Mouse (Mus musculus) forebrain, embryonic 13.5 days (tissue): ENCODE measurements around the gene Onecut1. TPM values are rescaled to one million over a fixed set of nuclear protein-coding genes. Genes with fewer than 3 reads are reported as not detected.
A peak's percentile ranks its signal among the peaks of the same experiment; 100 is the strongest.

Source experiments
- ATAC-seq: fragments of 200-750 bp; cut with Nextera tagmentation; 2 replicates; pipeline ENCODE4 v1.8.0; 2017
- H3K27ac ChIP-seq: fragments of 300-500 bp; sonication (generic); 2 replicates; pipeline ENCODE4 v1.5.1; 2015; ENCODE audit warnings: inconsistent platforms, mild to moderate bottlenecking, moderate library complexity
- H3K27me3 ChIP-seq: fragments of 300-500 bp; sonication (generic); 2 replicates; pipeline ENCODE4 v1.6.1; 2015; ENCODE audit warnings: mild to moderate bottlenecking, inconsistent platforms
- H3K36me3 ChIP-seq: fragments of 300-500 bp; sonication (generic); 2 replicates; pipeline ENCODE4 v1.6.1; 2015; ENCODE audit warnings: mild to moderate bottlenecking, inconsistent platforms; ENCODE audit not compliant: poor library complexity, severe bottlenecking
- H3K4me1 ChIP-seq: fragments of 300-500 bp; sonication (generic); 2 replicates; pipeline ENCODE4 v1.6.1; 2015; ENCODE audit warnings: inconsistent platforms
- H3K4me2 ChIP-seq: fragments of 300-500 bp; sonication (generic); 2 replicates; pipeline ENCODE4 v1.6.1; 2015; ENCODE audit warnings: inconsistent platforms, mild to moderate bottlenecking, moderate library complexity
- H3K4me3 ChIP-seq: fragments of 300-500 bp; sonication (generic); 2 replicates; pipeline ENCODE4 v1.5.1; 2015; ENCODE audit warnings: mild to moderate bottlenecking, inconsistent platforms
- H3K9ac ChIP-seq: fragments of 300-500 bp; sonication (generic); 2 replicates; pipeline ENCODE4 v1.6.1; 2015; ENCODE audit warnings: mild to moderate bottlenecking, inconsistent platforms
- H3K9me3 ChIP-seq: fragments of 300-500 bp; sonication (generic); replicated peaks from 2 replicates; pipeline ENCODE4 v1.6.1; 2016; ENCODE audit warnings: inconsistent platforms
- WGBS: fragments of 180-500 bp; shearing (Covaris S2); methylation state at CpG from one replicate; pipeline ENCODE4 v1.1.7; 2015; 5-methylcytosine and 5-hydroxymethylcytosine counted together
- polyA plus RNA-seq: library from polyadenylated mRNA; unstranded; fragments of >200 nt; fragmentation: Nextera tagmentation; extraction: Ambion mirVana; gene quantifications from 2 replicates; pipeline ENCODE4 v1.2.1, GENCODE M21; 2015

Onecut1 gene
- polyA plus RNA-seq, 1 experiment from 2014 or later = 1.2 TPM

GRCm38 (mm10) chr9:74863655-74864443 is 2.1 kb downstream of the Onecut1 start:
- no peak for ATAC-seq
- Histone ChIP-seq H3K9ac (peak overlapping the region; percentile 34), H3K27me3 (peaks cover 100% of the 10 kb centered on the region), H3K27ac (0 out of 2 replicates have a peak overlapping the region, but pooled peaks have one; percentile 15), H3K36me3 (no peaks in the 10 kb centered on the region), H3K4me1 (peaks cover 55% of the 10 kb centered on the region), H3K4me3 (peak overlapping the region; percentile 50), H3K4me2 (peak overlapping the region; percentile 95), H3K9me3 (no peaks in the 10 kb centered on the region)
- under 1% methylated on average over 36 of the region's 36 CpGs for WGBS

GRCm38 (mm10) chr9:74864471-74864870 is 2.8 kb downstream of the Onecut1 start:
- Histone ChIP-seq H3K9me3 (no peaks in the 10 kb centered on the region), H3K27ac (no peak overlapping the region), H3K4me1 (peaks cover 55% of the 10 kb centered on the region), H3K36me3 (no peaks in the 10 kb centered on the region), H3K4me2 (peak overlapping the region; percentile 95; the same call in 1 of the 2 replicates), H3K27me3 (peaks cover 100% of the 10 kb centered on the region), H3K9ac (no peak overlapping the region), H3K4me3 (peak overlapping the region; percentile 50)
- no peak for ATAC-seq
- WGBS = under 1% methylated on average over 14 of the region's 14 CpGs

- ATAC-seq = no peak
- peak overlapping the region; percentile 17; the same call in 1 of the 2 replicates for H3K4me3 ChIP-seq
- H3K27me3 ChIP-seq = peaks cover 97% of the 10 kb centered on the region
- WGBS = 3% methylated on average over 27 of the region's 27 CpGs
- no peak overlapping the region for H3K9ac ChIP-seq
- H3K4me2 ChIP-seq = peak overlapping the region; percentile 32
- H3K4me1 ChIP-seq = peaks cover 44% of the 10 kb centered on the region
- no peaks in the 10 kb centered on the region for H3K9me3 ChIP-seq
- peak overlapping the region; percentile 14; the same call in 1 of the 2 replicates for H3K27ac ChIP-seq
- H3K36me3 ChIP-seq = no peaks in the 10 kb centered on the region
Observed at GRCm38 (mm10) chr9:74866596-74867313, 5.0 kb downstream of the Onecut1 start.

GRCm38 (mm10) chr9:74867641-74868205 is 6.0 kb downstream of the Onecut1 start:
- no peak overlapping the region for H3K9ac ChIP-seq
- no peaks in the 10 kb centered on the region for H3K36me3 ChIP-seq
- H3K4me2 ChIP-seq = peak overlapping the region; percentile 18
- peaks cover 91% of the 10 kb centered on the region for H3K27me3 ChIP-seq
- H3K4me1 ChIP-seq = peaks cover 34% of the 10 kb centered on the region
- no peak overlapping the region for H3K4me3 ChIP-seq
- WGBS = 4% methylated on average over 15 of the region's 15 CpGs
- ATAC-seq = peak; percentile 26; the same call in 1 of the 2 replicates
- H3K27ac ChIP-seq = no peak overlapping the region
- no peaks in the 10 kb centered on the region for H3K9me3 ChIP-seq

- H3K36me3 ChIP-seq = no peaks in the 10 kb centered on the region
- WGBS = 3% methylated on average over 22 of the region's 22 CpGs
- no peak overlapping the region for H3K27ac ChIP-seq
- no peaks in the 10 kb centered on the region for H3K9me3 ChIP-seq
- peak overlapping the region; percentile 18 for H3K4me2 ChIP-seq
- ATAC-seq = no peak
- H3K9ac ChIP-seq = no peak overlapping the region
- peaks cover 27% of the 10 kb centered on the region for H3K4me1 ChIP-seq
- peaks cover 88% of the 10 kb centered on the region for H3K27me3 ChIP-seq
- H3K4me3 ChIP-seq = no peak overlapping the region
Observed at GRCm38 (mm10) chr9:74868336-74868950, 6.7 kb downstream of the Onecut1 start.

GRCm38 (mm10) chr9:74870960-74871688 is 9.4 kb downstream of the Onecut1 start:
- no peak overlapping the region for H3K4me2 ChIP-seq
- no peak overlapping the region for H3K27ac ChIP-seq
- no peak overlapping the region for H3K4me3 ChIP-seq
- no peaks in the 10 kb centered on the region for H3K36me3 ChIP-seq
- no peaks in the 10 kb centered on the region for H3K9me3 ChIP-seq
- H3K9ac ChIP-seq = no peak overlapping the region
- ATAC-seq = no peak
- H3K27me3 ChIP-seq = peaks cover 64% of the 10 kb centered on the region
- peaks cover 15% of the 10 kb centered on the region; the same call in 1 of the 2 replicates for H3K4me1 ChIP-seq
- 19% methylated on average over 13 of the region's 13 CpGs for WGBS

- Histone ChIP-seq H3K36me3 (no peaks in the 10 kb centered on the region), H3K4me2 (no peak overlapping the region), H3K4me1 (no peaks in the 10 kb centered on the region), H3K9ac (no peak overlapping the region), H3K4me3 (no peak overlapping the region), H3K9me3 (no peaks in the 10 kb centered on the region), H3K27ac (no peak overlapping the region), H3K27me3 (peaks cover 15% of the 10 kb centered on the region; the same call in 1 of the 2 replicates)
- no peak for ATAC-seq
- WGBS = 86% methylated on average over 6 of the region's 6 CpGs
Observed at GRCm38 (mm10) chr9:74876328-74876727, 14.6 kb downstream of the Onecut1 start.

GRCm38 (mm10) chr9:74877709-74878108 is 16.0 kb downstream of the Onecut1 start:
- Histone ChIP-seq H3K36me3 (no peaks in the 10 kb centered on the region), H3K27me3 (peaks cover 7% of the 10 kb centered on the region; the same call in 1 of the 2 replicates), H3K9ac (no peak overlapping the region), H3K4me1 (no peaks in the 10 kb centered on the region), H3K27ac (no peak overlapping the region), H3K4me3 (no peak overlapping the region), H3K4me2 (no peak overlapping the region), H3K9me3 (no peaks in the 10 kb centered on the region)
- no peak for ATAC-seq
- WGBS = 83% methylated on average over 2 of the region's 2 CpGs

GRCm38 (mm10) chr9:74887866-74888265 is 26.1 kb downstream of the Onecut1 start:
- no peaks in the 10 kb centered on the region for H3K36me3 ChIP-seq
- H3K27ac ChIP-seq = no peak overlapping the region
- H3K9ac ChIP-seq = no peak overlapping the region
- ATAC-seq = no peak
- 80% methylated on average over 4 of the region's 4 CpGs for WGBS
- H3K27me3 ChIP-seq = no peaks in the 10 kb centered on the region
- H3K4me3 ChIP-seq = no peak overlapping the region
- no peak overlapping the region for H3K4me2 ChIP-seq
- no peaks in the 10 kb centered on the region for H3K9me3 ChIP-seq
- H3K4me1 ChIP-seq = no peaks in the 10 kb centered on the region

GRCm38 (mm10) chr9:74896742-74897141 is 35.0 kb downstream of the Onecut1 start:
- Histone ChIP-seq H3K4me1 (no peaks in the 10 kb centered on the region), H3K4me3 (no peak overlapping the region), H3K9ac (no peak overlapping the region), H3K36me3 (no peaks in the 10 kb centered on the region), H3K27ac (no peak overlapping the region), H3K27me3 (no peaks in the 10 kb centered on the region), H3K4me2 (no peak overlapping the region), H3K9me3 (no peaks in the 10 kb centered on the region)
- 87% methylated on average over 7 of the region's 7 CpGs for WGBS
- no peak for ATAC-seq

GRCm38 (mm10) chr9:74897375-74897982 is 35.8 kb downstream of the Onecut1 start:
- Histone ChIP-seq H3K36me3 (no peaks in the 10 kb centered on the region), H3K4me2 (no peak overlapping the region), H3K9me3 (no peaks in the 10 kb centered on the region), H3K9ac (no peak overlapping the region), H3K4me3 (no peak overlapping the region), H3K4me1 (no peaks in the 10 kb centered on the region), H3K27ac (no peak overlapping the region), H3K27me3 (no peaks in the 10 kb centered on the region)
- no peak for ATAC-seq
- WGBS = 94% methylated on average over 4 of the region's 4 CpGs
